Mouse (Mus musculus) embryonic stem cell, embryonic (primary cell): Measurements from ENCODE around the gene Srcin1.

Experiments used
- CTCF ChIA-PET, 4 experiments: fragments of 300-600 bp in 2 of 4; fragments of 350-600 bp in 2 of 4; sonication (Branson Sonifier 250); formaldehyde crosslinking; loops; one replicate each; lab custom pipeline; 2022; ENCODE audit warnings: inconsistent platforms in 2 of 4; lab: Charles Lee
- POLR2A ChIA-PET, 4 experiments: fragments of 300-600 bp in 2 of 4; fragments of 350-600 bp in 2 of 4; sonication (Branson Sonifier 250); formaldehyde crosslinking; loops; one replicate each; lab custom pipeline; 2022; ENCODE audit warnings: antibody characterized with exemption in 4 of 4, inconsistent platforms in 1 of 4; lab: Charles Lee

Srcin1 gene

DNA sequence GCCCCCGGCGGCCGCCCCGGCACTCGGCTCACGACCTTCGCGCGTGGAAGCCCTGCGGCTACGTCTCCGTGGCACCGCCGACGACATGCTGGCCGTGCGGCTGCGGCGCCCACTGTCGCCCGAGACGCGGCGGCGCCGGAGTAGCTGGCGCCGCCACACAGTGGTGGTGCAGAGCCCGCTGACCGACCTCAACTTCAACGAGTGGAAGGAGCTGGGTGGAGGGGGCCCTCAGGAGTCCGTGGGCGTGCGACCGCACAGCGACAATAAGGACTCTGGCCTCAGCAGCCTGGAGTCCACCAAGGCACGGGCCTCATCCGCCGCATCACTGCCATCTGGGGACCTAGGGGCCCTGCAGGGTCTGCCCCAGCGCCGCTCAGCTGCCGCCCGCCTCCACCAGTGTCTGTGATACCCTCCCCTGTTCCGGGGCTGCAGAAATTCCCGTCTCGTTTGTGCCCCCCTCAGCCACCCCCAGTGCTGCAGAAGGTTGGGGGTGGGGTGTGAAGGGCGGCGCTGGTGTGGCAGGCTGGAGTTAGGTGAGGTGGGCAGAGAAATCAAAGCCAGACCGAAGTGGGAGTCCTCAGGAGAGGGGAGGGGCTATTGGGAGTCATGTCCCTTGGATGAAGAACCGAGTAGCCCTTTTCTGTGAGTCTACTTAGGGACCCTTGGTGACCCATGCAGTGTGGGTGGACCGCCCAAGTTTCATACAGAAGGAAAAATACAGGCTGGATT, 75.1 kb downstream of the Srcin1 start:
- ChIA-PET CTCF (interaction anchor here (0.6 to 4.5 kb wide), 15 partner anchors 9 to 212 kb away, joined by 3 to 30 read pairs (median 4); no protein-coding TSS in a partner anchor), POLR2A (interaction anchor here (0.6 to 4.5 kb wide), 21 partner anchors 9 to 128 kb away, joined by 3 to 29 read pairs (median 4); partner anchors contain the start of genes Arhgap23 (in 1 of the 4) and Epop (in 1 of the 4))

DNA sequence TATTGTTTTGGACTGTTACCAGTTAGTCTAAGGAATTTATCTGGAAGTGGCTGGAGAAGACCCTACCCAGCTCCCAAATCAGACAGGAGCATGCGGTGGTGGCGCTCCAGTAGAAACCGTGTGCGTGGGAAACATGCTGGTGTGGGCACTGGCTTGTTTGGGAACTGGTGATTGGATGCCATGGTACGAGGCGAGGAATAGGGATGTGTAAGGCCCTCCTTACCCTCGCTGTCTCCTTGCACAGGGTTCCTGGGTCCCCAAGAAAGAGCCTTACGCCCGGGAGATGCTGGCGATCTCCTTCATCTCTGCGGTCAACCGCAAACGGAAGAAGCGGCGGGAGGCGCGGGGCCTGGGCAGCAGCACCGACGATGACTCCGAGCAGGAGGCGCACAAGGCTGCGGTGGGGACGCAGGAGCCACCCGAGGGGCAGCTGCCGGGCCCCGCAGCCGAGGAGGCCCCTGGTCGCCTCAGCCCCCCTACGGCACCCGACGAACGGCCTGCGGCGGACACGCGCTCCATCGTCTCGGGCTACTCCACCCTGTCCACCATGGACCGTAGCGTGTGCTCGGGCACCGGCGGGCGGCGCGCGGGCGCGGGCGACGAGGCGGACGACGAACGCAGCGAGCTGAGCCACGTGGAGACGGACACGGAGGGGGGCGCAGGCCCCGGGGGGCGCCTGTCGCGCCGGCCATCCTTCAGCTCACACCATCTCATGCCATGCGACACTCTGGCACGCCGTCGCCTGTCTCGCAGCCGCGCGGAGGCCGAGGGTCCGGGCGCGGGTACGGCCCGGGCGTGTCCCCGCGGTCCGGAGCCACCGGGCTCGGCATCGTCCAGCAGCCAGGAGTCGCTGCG, 75.9 kb downstream of the Srcin1 start, which contains the start of gene 4933428G20Rik:
4933428G20Rik (minus strand) TSS at position 476 of the 855 bp plus-strand sequence.
- POLR2A ChIA-PET = interaction anchor here (1.0 to 4.5 kb wide), 16 partner anchors 8 to 129 kb away, joined by 3 to 29 read pairs (median 4); partner anchors contain the start of genes Arhgap23 (in 1 of the 4) and Epop (in 1 of the 4)
- CTCF ChIA-PET = interaction anchor here (0.7 to 4.5 kb wide), 12 partner anchors 8 to 124 kb away, joined by 3 to 30 read pairs (median 3); partner anchors contain the start of gene Srcin1 (in 1 of the 4)

DNA sequence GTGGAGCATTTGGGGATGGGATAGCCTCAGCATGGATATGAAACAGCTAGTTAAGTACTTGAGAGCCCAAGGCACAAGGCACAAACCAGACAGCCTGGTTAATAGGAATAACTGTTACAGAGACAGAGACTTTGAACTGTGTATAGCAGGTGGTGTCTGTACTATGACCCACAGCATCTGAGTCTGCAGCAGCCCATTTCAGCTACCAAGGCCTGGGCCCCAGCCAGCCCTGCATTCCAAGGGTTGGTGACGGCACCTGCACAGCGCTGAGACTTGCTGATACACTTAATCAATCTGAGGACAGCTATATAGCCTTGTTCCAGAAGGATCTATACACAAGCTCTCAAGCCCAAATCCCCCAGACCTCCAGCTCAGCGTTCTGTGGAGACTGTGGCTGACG, 78.4 kb downstream of the Srcin1 start:
- POLR2A ChIA-PET = interaction anchor here in 3 of 4 experiments (0.6 to 1.6 kb wide), 8 partner anchors 8 to 176 kb away, joined by 3 to 10 read pairs (median 3); no protein-coding TSS in a partner anchor

DNA sequence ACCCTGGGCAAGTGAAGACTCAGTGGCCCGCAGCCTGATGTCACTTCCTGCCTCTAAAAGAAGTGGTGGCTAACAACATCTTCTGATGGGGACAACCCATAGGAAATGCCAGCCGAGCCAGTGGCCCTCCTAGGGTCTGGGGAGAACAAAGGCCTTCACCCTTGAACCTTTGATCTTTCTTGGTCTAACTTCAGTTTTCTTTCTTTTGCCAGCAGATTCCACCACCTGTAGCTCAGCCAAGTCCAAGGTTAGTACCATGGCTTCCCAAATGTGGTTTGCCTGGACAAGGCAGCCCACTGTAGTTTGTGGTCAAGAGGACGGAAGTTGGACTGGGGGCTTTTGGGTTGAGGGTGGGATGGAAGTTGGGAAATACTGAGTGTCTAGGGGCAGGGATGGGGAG, 83.2 kb downstream of the Srcin1 start:
- CTCF ChIA-PET = interaction anchor here in 1 of 4 experiments (0.6 kb wide), 1 partner anchor 64 kb away, joined by 3 read pairs; no protein-coding TSS in a partner anchor
- POLR2A ChIA-PET = interaction anchor here in 2 of 4 experiments (0.6 to 1.6 kb wide), 6 partner anchors 10 to 478 kb away, joined by 3 to 7 read pairs (median 4); no protein-coding TSS in a partner anchor

More for the DNA sequence above, 78.4 kb downstream of the Srcin1 start:
- CTCF ChIA-PET = interaction anchor here in 3 of 4 experiments (1.2 to 4.0 kb wide), 5 partner anchors 8 to 61 kb away, joined by 3 to 16 read pairs (median 13); no protein-coding TSS in a partner anchor

DNA sequence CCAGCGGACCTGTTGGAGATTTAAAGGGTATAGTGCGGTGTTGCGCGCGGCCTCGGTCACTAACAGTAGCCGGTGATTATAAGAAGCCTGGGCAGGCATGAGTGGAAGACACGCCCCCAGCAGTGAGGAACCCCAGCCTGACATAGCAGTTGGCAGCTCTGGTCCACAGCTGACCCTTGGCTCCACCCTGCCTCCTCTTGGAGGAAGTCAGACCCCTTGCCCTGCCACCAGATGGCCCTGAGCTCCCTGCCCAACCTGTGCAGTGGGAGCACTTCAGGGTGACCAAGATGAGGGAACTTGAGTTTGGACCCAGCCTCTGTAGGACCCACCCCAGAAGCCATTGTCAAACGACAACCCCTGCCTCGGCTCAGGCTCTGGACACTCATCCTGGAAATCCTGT, 84.3 kb downstream of the Srcin1 start:
- POLR2A ChIA-PET = interaction anchor here in 3 of 4 experiments (0.6 to 4.0 kb wide), 15 partner anchors 9 to 1503 kb away, joined by 3 to 29 read pairs (median 3); partner anchors contain the start of gene 4933428G20Rik (in 2 of the 3)
- CTCF ChIA-PET = interaction anchor here (0.6 to 1.5 kb wide), 9 partner anchors 9 to 219 kb away, joined by 3 to 6 read pairs (median 3); no protein-coding TSS in a partner anchor

DNA sequence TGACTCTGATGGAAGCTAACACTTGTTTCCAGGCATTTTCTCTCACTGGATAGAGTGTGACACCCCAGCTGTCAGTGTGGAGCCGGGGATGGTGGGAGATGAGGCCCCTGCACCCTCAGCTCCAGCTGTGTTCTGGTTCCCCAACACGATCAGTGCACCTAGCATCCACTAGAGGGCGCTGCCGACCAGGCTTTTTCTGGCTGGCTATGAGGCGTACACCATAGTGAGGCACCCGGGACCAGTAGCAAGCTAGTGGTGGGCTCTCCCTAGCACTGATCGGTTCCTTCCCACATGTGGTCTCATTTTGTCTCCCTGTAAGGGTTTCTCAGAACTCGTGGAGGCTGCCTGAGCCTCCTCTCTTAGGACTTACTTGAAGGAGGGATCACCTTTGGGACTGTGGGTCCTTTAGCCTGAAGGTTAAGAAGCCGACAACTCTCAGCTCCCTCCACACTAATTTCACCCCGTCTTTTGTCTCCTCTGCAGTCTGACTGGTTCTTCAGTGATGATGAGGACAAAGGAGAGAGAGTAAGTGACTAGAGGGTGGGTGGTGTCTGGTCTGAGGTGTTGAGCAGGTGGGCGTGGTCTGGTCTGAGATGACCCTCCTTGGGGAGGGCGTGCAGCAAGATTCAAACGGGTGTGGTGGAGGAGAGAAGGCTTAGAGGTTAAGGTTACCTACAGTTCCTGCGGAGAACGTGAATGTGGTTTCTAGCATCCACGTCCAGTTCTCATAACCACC, 86.2 kb downstream of the Srcin1 start:
- CTCF ChIA-PET = interaction anchor here (0.5 to 2.2 kb wide), 161 partner anchors 8 to 1642 kb away, joined by 3 to 34 read pairs (median 4); partner anchors contain the start of genes Srcin1 (in 3 of the 4), 4933428G20Rik (in 2 of the 4), Arhgap23 (in 2 of the 4) and Epop (in 2 of the 4)
- POLR2A ChIA-PET = interaction anchor here (0.6 to 4.0 kb wide), 88 partner anchors 8 to 1156 kb away, joined by 3 to 29 read pairs (median 4); partner anchors contain the start of genes Srcin1 (in 3 of the 4), 4933428G20Rik (in 2 of the 4), Arhgap23 (in 2 of the 4) and Epop (in 1 of the 4)

DNA sequence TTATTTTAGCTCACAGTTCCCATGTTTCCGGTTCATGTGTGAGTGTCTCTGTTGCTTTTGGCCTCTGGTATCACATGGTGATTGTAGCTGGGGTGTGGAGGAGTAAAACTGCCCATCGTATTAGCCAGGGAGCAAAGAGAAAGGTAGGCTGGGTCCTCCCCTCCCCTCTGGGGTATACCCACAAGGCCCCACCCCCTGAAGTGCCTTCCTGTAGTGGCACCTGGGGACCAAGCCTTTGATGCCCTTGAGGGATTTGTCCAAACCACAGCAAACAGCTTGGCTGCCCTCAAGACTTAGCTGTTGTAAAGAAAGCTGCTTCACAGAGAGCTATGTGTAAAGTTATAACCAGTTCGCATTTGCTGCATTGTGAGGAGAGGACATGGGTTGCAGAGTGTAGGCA, 88.3 kb downstream of the Srcin1 start:
- ChIA-PET POLR2A (interaction anchor here in 2 of 4 experiments (0.6 to 1.7 kb wide), 4 partner anchors 9 to 427 kb away, joined by 3 to 5 read pairs (median 4); no protein-coding TSS in a partner anchor), CTCF (interaction anchor here in 3 of 4 experiments (0.5 to 1.4 kb wide), 7 partner anchors 19 to 599 kb away, joined by 3 to 10 read pairs (median 3); no protein-coding TSS in a partner anchor)

DNA sequence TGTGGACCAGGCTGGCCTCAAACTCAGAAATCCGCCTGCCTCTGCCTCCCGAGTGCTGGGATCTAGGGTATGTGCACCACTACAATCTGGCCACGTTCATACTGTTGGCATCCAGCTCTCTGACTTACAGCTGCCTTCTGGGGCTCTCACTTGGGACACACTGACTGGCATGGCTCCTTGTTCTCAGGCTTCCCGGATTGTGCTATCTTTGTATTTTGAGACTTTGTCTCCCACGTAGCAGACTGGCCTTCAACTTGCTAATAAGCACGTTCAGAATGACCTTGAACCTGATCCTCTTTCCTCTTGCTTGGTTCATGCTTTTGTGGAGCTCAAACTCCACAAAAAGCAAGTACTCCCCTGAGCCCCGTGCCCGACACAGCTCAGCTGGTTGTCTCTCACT, 90.3 kb downstream of the Srcin1 start:
- ChIA-PET CTCF (interaction anchor here in 3 of 4 experiments (0.7 to 2.2 kb wide), 11 partner anchors 11 to 404 kb away, joined by 3 to 9 read pairs (median 3); no protein-coding TSS in a partner anchor), POLR2A (interaction anchor here (0.6 to 2.0 kb wide), 15 partner anchors 10 to 141 kb away, joined by 3 to 12 read pairs (median 3); no protein-coding TSS in a partner anchor)

DNA sequence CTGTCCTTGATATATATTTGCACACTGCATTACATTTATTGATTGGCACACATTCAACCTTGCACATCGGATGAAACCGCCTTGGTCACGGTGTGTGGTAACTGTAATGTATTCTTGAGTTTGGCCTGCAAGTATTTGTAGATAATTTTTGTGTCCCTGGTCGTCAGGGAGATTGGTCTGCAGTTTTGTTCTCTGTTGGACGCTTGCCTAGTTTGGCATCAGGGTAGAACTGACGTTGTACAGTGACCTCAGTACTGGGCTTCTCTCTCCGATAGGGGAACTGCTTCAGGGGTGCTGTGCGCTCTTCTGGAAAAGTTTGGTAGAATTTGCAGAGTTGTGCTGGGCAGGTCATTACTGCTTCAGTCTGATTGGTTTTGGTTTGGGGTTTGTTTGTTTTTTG, 96.2 kb downstream of the Srcin1 start:
- ChIA-PET CTCF (interaction anchor here in 3 of 4 experiments (0.6 to 3.6 kb wide), 6 partner anchors 10 to 120 kb away, joined by 3 to 16 read pairs (median 4); no protein-coding TSS in a partner anchor), POLR2A (interaction anchor here in 1 of 4 experiments (0.9 to 1.1 kb wide), 3 partner anchors 10 to 61 kb away, joined by 3 read pairs; no protein-coding TSS in a partner anchor)

DNA sequence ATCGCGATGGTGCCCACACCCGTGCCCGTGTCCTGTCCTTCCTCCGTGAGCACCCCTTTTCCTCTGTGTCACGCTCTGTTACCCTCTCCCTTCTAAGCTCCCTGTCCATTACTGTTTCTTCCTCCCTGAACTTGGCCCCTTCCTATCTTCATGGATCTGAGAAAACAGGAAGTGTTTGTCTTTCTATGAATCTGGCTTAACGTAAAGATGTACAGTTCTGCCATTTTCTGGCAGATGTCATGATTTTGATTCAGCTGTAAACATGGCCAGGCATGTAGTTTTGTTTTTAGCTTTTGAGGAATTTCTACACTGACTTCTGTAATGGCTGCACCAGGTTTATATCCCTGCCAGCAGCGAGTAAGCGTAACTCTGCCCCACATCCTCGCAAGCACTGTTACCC, 96.9 kb downstream of the Srcin1 start:
- ChIA-PET POLR2A (interaction anchor here in 3 of 4 experiments (0.5 to 1.3 kb wide), 6 partner anchors 9 to 93 kb away, joined by 3 to 4 read pairs (median 4); no protein-coding TSS in a partner anchor), CTCF (interaction anchor here in 2 of 4 experiments (0.7 to 3.6 kb wide), 4 partner anchors 10 to 105 kb away, joined by 5 to 16 read pairs (median 10); no protein-coding TSS in a partner anchor)

DNA sequence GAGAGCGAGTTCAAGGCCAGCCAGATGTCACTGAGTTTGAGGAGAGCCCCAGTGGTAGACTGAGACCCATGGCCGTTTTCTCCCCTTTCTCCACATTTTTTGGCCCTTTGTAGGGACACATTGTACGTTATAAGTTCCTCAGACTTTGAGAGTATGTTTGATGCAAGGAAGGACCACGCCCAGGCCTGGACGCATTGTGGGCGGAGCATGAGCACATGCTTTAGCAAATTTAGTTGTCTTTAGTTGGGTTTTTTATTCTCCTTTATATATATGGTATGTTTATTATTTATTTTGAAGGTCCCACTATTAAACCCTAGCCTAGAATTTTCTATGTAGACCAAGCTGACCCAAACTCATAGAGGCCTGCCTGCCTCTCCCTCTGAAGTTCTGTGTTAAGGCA, 97.6 kb downstream of the Srcin1 start:
- ChIA-PET CTCF (interaction anchor here in 1 of 4 experiments (2.7 to 3.6 kb wide), 2 partner anchors 9 to 11 kb away, joined by 13 to 16 read pairs; no protein-coding TSS in a partner anchor), POLR2A (interaction anchor here in 3 of 4 experiments (0.5 to 1.3 kb wide), 3 partner anchors 9 to 93 kb away, joined by 3 to 4 read pairs (median 4); no protein-coding TSS in a partner anchor)

DNA sequence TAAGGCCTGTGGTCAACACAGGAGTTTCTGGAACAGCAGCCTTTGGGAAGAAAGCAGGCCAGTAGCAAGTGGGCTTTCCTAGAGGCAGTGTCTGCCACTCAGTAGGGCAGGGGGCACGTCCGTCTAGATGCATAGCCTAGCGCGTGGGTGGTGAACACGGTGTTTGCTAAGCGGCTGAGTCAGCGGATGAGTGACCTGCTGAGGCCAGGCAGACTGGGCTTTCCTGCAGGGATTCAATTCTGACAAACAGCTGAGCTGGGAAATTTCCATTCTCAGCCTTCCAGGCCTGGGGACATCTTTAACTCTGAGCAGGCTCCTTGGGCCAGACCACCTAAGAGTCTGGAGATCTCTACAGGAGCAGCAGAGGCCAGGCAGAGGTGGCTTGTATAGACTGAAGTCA, 98.6 kb downstream of the Srcin1 start:
- ChIA-PET POLR2A (no interaction called here), CTCF (no interaction called here)

DNA sequence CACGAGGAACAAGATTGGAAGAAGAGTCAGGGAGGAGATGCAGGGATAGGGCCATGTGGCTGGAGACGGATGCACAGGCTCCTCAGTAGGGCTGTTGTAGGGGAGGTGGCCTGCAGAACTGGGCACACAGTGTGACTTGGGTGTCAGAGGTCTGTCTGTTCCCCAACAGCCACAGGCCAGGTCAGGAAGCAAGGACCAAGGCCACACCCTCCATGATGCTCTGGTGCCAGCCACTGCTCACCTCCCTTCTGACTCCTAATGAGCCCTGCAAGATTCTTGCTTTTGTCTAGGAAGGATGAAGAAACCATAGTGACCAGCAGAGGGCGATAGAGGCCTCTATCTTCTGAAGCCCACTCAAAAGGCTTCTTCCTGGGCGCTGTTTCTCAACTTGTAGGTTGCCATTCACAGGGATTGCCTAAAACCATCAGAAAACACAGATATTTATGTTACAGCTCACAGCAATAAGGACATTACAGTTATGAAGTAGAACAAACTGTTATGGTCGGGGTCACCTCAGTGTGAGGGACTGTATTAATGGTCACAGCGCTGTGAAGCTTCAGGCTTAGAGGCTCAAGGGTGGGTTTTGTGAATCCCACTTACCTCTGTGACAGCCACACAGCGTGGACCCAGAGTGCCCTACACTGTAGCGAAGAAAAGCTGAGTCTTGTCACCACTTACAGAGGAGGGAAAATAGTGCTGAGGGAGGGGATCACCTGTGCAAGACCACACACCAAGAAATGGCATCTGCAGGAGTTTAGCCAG, 99.5 kb downstream of the Srcin1 start:
- POLR2A ChIA-PET = interaction anchor here in 1 of 4 experiments (0.5 kb wide), 1 partner anchor 55 kb away, joined by 4 read pairs; no protein-coding TSS in a partner anchor
- CTCF ChIA-PET = interaction anchor here in 3 of 4 experiments (0.6 to 0.7 kb wide), 3 partner anchors 13 to 113 kb away, joined by 3 read pairs; no protein-coding TSS in a partner anchor

DNA sequence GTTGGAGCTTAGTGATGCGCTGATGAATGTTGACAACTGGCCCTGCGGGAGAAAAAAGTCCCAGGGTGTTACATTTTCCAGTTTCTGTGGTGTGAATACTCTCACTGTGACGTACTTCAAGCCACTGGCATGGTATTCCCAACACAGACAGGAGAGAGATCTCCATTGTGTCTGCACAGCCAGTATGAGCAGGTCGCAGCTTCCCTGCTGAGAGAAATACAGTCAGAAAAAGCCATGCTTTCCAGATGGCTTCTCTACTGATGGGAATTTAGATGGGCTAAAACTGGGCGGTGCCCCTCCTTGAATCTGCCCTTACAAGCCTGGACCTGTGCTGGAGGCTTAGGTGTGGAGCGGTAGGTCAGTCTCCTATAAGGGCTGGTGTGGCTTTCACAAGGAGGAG, 104.7 kb downstream of the Srcin1 start:
- ChIA-PET CTCF (interaction anchor here in 3 of 4 experiments (0.6 to 4.2 kb wide), 15 partner anchors 10 to 322 kb away, joined by 3 to 85 read pairs (median 4); partner anchors contain the start of gene Arhgap23 (in 1 of the 3)), POLR2A (interaction anchor here in 3 of 4 experiments (0.5 to 5.4 kb wide), 18 partner anchors 10 to 108 kb away, joined by 3 to 28 read pairs (median 4); partner anchors contain the start of gene Arhgap23 (in 2 of the 3))

DNA sequence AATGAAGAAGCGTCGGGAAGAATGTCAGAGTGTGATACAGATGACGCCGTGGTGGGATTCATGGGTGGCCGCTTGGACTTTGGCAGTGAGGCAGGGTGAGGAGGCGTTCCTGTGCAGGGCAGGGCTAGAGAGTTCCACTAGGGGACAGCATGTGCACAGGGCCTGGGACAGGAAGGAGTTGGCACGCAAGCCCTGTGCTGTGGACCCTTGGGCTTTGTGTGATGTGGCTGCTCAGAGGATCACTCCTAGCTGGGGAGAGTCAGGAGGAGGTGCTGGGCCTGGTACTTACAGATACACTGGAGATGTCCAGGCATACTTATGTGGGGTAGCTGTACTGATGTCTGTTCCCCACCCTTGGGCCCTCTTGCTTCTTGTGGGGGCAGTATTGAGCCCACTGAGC, 106.2 kb downstream of the Srcin1 start:
- CTCF ChIA-PET = interaction anchor here (0.6 to 4.2 kb wide), 37 partner anchors 10 to 160 kb away, joined by 3 to 85 read pairs (median 9); partner anchors contain the start of genes Arhgap23 (in 1 of the 4), Epop (in 1 of the 4), Socs7 (in 1 of the 4) and Srcin1 (in 1 of the 4)
- POLR2A ChIA-PET = interaction anchor here in 3 of 4 experiments (0.6 to 5.4 kb wide), 23 partner anchors 20 to 160 kb away, joined by 3 to 32 read pairs (median 6); no protein-coding TSS in a partner anchor
